25 mouse cellular contexts compared by ENCODE assay signal in genomic region chr7:29455591-29455990, GRCm38 (mm10).
A peak's percentile ranks its signal among the peaks of the same experiment; 100 is the strongest.
DNase-seq lines count a peak whose midpoint lies in the region; ATAC-seq lines count a peak whose summit lies in the region.
"Had no signal": no experiment of that assay in that cellular context is flagged by ENCODE, and none has a peak within 500 bp of the region (broad histone marks: within the 10 kb centered on the region; RNA-seq: fewer than 3 reads in every experiment).

No protein-coding gene starts in this region.

- 54% methylated on average over 6 of the region's 6 CpGs for WGBS in forebrain, embryonic 14.5 days
- WGBS in forebrain, embryonic 12.5 days = 55% methylated on average over 6 of the region's 6 CpGs
- WGBS in neural tube, embryonic 14.5 days = 86% methylated on average over 6 of the region's 6 CpGs
- WGBS in neural tube, embryonic 15.5 days = 80% methylated on average over 6 of the region's 6 CpGs
- 69% methylated on average over 6 of the region's 6 CpGs for WGBS in kidney, embryonic 14.5 days

- H3K36me3 ChIP-seq in forebrain, embryonic 14.5 days (ENCODE audit: control insufficient read depth, insufficient read depth, low read length) = no peaks in the 10 kb centered on the region
- no peaks in the 10 kb centered on the region for H3K36me3 ChIP-seq in forebrain, embryonic 12.5 days (replicated peaks)
- H3K36me3 ChIP-seq in neural tube, embryonic 14.5 days (ENCODE audit: control insufficient read depth, insufficient read depth, low read length) = no peaks in the 10 kb centered on the region
- no peaks in the 10 kb centered on the region for H3K36me3 ChIP-seq in neural tube, embryonic 15.5 days
- H3K36me3 ChIP-seq in kidney, embryonic 14.5 days (ENCODE audit: control insufficient read depth, insufficient read depth, low read length) = no peaks in the 10 kb centered on the region
- H3K36me3 ChIP-seq: heart, embryonic 12.5 days; hindbrain, embryonic 13.5 days; kidney, embryonic 15.5 days; limb, embryonic 13.5 days; liver, embryonic 13.5 days had no signal

- no peak overlapping the region for H3K4me3 ChIP-seq in forebrain, embryonic 14.5 days (ENCODE audit: low read depth, low read length)
- no peak overlapping the region for H3K4me3 ChIP-seq in forebrain, embryonic 12.5 days (replicated peaks)
- no peak overlapping the region for H3K4me3 ChIP-seq in neural tube, embryonic 14.5 days (ENCODE audit: low read depth, low read length)
- H3K4me3 ChIP-seq in neural tube, embryonic 15.5 days (replicated peaks) = no peak overlapping the region
- H3K4me3 ChIP-seq in kidney, embryonic 14.5 days (ENCODE audit: low read length) = no peak overlapping the region
- H3K4me3 ChIP-seq: heart, embryonic 12.5 days; hindbrain, embryonic 13.5 days; kidney, embryonic 15.5 days; limb, embryonic 13.5 days; liver, embryonic 13.5 days had no signal

- no peak for DNase-seq in forebrain, embryonic 14.5 days (ENCODE audit: low spot score)
- peak; percentile 70 for DNase-seq in ZHBTc4 (ENCODE audit: low read depth, low spot score)
- DNase-seq in skeletal muscle tissue, adult 2 months (ENCODE audit: low read depth, low spot score) = peak; percentile 78
- DNase-seq in thymus, postnatal 0 days (ENCODE audit: low spot score) = no peak
- DNase-seq: adrenal gland, postnatal 14 days; cerebellum, adult 11 months; heart, adult 11 months; heart, postnatal 14 days; layer of hippocampus, postnatal 36 days; liver, embryonic 13.5 days; lung, embryonic 14.5 days; lung, postnatal 36 days; right cerebral cortex, adult 18-20 months; thymus, adult 18-20 months had no signal

- no peak overlapping the region for H3K4me2 ChIP-seq in forebrain, embryonic 14.5 days (ENCODE audit: low read length)
- H3K4me2 ChIP-seq in forebrain, embryonic 12.5 days = no peak overlapping the region
- no peak overlapping the region for H3K4me2 ChIP-seq in neural tube, embryonic 14.5 days (ENCODE audit: low read depth, low read length)
- H3K4me2 ChIP-seq in neural tube, embryonic 15.5 days = no peak overlapping the region
- H3K4me2 ChIP-seq in kidney, embryonic 14.5 days (replicated peaks; ENCODE audit: low read depth, low read length) = no peak overlapping the region
- H3K4me2 ChIP-seq: heart, embryonic 12.5 days; hindbrain, embryonic 13.5 days; kidney, embryonic 15.5 days; limb, embryonic 13.5 days; liver, embryonic 13.5 days; lung, embryonic 14.5 days had no signal

- no peaks in the 10 kb centered on the region for H3K27me3 ChIP-seq in forebrain, embryonic 14.5 days (replicated peaks; ENCODE audit: control insufficient read depth, insufficient read depth, low read length)
- no peaks in the 10 kb centered on the region for H3K27me3 ChIP-seq in forebrain, embryonic 12.5 days
- no peaks in the 10 kb centered on the region for H3K27me3 ChIP-seq in neural tube, embryonic 14.5 days (ENCODE audit: control insufficient read depth, insufficient read depth, low read length)
- no peaks in the 10 kb centered on the region; the same call in 1 of the 2 replicates for H3K27me3 ChIP-seq in neural tube, embryonic 15.5 days (replicated peaks)
- H3K27me3 ChIP-seq in kidney, embryonic 14.5 days (ENCODE audit: control insufficient read depth, insufficient read depth, low read length) = no peaks in the 10 kb centered on the region
- H3K27me3 ChIP-seq: CH12.LX; kidney, embryonic 15.5 days; limb, embryonic 13.5 days; liver, embryonic 13.5 days; Patski had no signal

- peaks cover 8% of the 10 kb centered on the region; the same call in 1 of the 2 replicates for H3K4me1 ChIP-seq in forebrain, embryonic 14.5 days (ENCODE audit: control insufficient read depth, insufficient read depth, low read length)
- peaks cover 37% of the 10 kb centered on the region for H3K4me1 ChIP-seq in forebrain, embryonic 12.5 days
- peaks cover 17% of the 10 kb centered on the region; the same call in 1 of the 2 replicates for H3K4me1 ChIP-seq in neural tube, embryonic 14.5 days (ENCODE audit: control insufficient read depth, insufficient read depth, low read length)
- H3K4me1 ChIP-seq in neural tube, embryonic 15.5 days = peaks cover 26% of the 10 kb centered on the region
- H3K4me1 ChIP-seq in kidney, embryonic 14.5 days (ENCODE audit: control insufficient read depth, insufficient read depth, low read length) = peaks cover 17% of the 10 kb centered on the region

- H3K27ac ChIP-seq in forebrain, embryonic 14.5 days (ENCODE audit: low read depth, low read length) = no peak overlapping the region
- H3K27ac ChIP-seq in forebrain, embryonic 12.5 days = no peak overlapping the region
- H3K27ac ChIP-seq in neural tube, embryonic 14.5 days (ENCODE audit: low read depth, low read length) = no peak overlapping the region
- no peak overlapping the region for H3K27ac ChIP-seq in neural tube, embryonic 15.5 days (replicated peaks)
- H3K27ac ChIP-seq in kidney, embryonic 14.5 days (ENCODE audit: low read depth, low read length) = no peak overlapping the region
- H3K27ac ChIP-seq: hindbrain, embryonic 13.5 days; kidney, embryonic 15.5 days; limb, embryonic 13.5 days; liver, embryonic 13.5 days had no signal

- H3K9ac ChIP-seq in forebrain, embryonic 14.5 days (ENCODE audit: low read length) = peak overlapping the region; percentile 21; the same call in 1 of the 2 replicates
- no peak overlapping the region for H3K9ac ChIP-seq in forebrain, embryonic 12.5 days
- H3K9ac ChIP-seq in neural tube, embryonic 14.5 days (replicated peaks; ENCODE audit: low read depth, low read length) = 0 out of 2 replicates have a peak overlapping the region, but pooled peaks have one; percentile 4
- H3K9ac ChIP-seq in neural tube, embryonic 15.5 days (replicated peaks) = no peak overlapping the region
- no peak overlapping the region for H3K9ac ChIP-seq in kidney, embryonic 14.5 days (ENCODE audit: low read depth, low read length)
- H3K9ac ChIP-seq: heart, embryonic 12.5 days; hindbrain, embryonic 13.5 days; kidney, embryonic 15.5 days; liver, embryonic 13.5 days; lung, embryonic 14.5 days had no signal

- H3K9me3 ChIP-seq in forebrain, embryonic 14.5 days (replicated peaks; ENCODE audit: control insufficient read depth, low read length) = no peaks in the 10 kb centered on the region
- H3K9me3 ChIP-seq in forebrain, embryonic 12.5 days = no peaks in the 10 kb centered on the region
- H3K9me3 ChIP-seq in neural tube, embryonic 14.5 days (ENCODE audit: control insufficient read depth, low read length) = no peaks in the 10 kb centered on the region
- H3K9me3 ChIP-seq in neural tube, embryonic 15.5 days (replicated peaks) = no peaks in the 10 kb centered on the region
- H3K9me3 ChIP-seq in kidney, embryonic 14.5 days (ENCODE audit: control insufficient read depth, low read length) = no peaks in the 10 kb centered on the region
- H3K9me3 ChIP-seq: hindbrain, embryonic 13.5 days; kidney, embryonic 15.5 days; limb, embryonic 13.5 days; liver, embryonic 13.5 days had no signal

- no peak for ATAC-seq in forebrain, embryonic 14.5 days
- ATAC-seq in forebrain, embryonic 12.5 days (ENCODE audit: low FRiP score) = no peak
- ATAC-seq in neural tube, embryonic 14.5 days (ENCODE audit: low read depth) = no peak
- ATAC-seq in neural tube, embryonic 15.5 days (ENCODE audit: low FRiP score) = no peak
- no peak for ATAC-seq in kidney, embryonic 14.5 days (ENCODE audit: low FRiP score, low TSS enrichment)
- ATAC-seq: inflammation-experienced regulatory T-cells, adult 6 months; Patski had no signal

Comparison
In these comparisons a context has a peak if more than half of its experiments do, and no peak if none do; other contexts are left out.
1. H3K9ac ChIP-seq: peak in forebrain, embryonic 14.5 days (single experiment) and neural tube, embryonic 14.5 days (single experiment); none in forebrain, embryonic 12.5 days (single experiment), neural tube, embryonic 15.5 days (single experiment) and kidney, embryonic 14.5 days (single experiment).
2. DNase-seq: peak in ZHBTc4 (single experiment) and skeletal muscle tissue, adult 2 months (single experiment); none in forebrain, embryonic 14.5 days (single experiment) and thymus, postnatal 0 days (single experiment).